Mouse (Mus musculus) ES-E14 (cell line): Measurements from ENCODE around the gene Rbfox2.
A peak's percentile ranks its signal among the peaks of the same experiment; 100 is the strongest.

Experiments used
- CHD2 ChIP-seq: IDR thresholded peaks from 2 replicates; pipeline ENCODE4 v1.6.1; 2014; ENCODE audit warnings: mild to moderate bottlenecking, low read depth, low read length, inconsistent platforms
- MAFK ChIP-seq: IDR thresholded peaks from 2 replicates; pipeline ENCODE4 v1.6.1; 2014; ENCODE audit warnings: mild to moderate bottlenecking, low read depth, low read length, inconsistent platforms; ENCODE audit not compliant: insufficient read depth
- ZC3H11A ChIP-seq: IDR thresholded peaks from 2 replicates; pipeline ENCODE4 v1.6.1; 2012; ENCODE audit warnings: low read depth, mild to moderate bottlenecking, inconsistent platforms, low read length, borderline replicate concordance
- ZNF384 ChIP-seq: IDR thresholded peaks from 2 replicates; pipeline ENCODE4 v1.6.1; 2012; ENCODE audit warnings: low read depth, low read length, inconsistent platforms

DNA sequence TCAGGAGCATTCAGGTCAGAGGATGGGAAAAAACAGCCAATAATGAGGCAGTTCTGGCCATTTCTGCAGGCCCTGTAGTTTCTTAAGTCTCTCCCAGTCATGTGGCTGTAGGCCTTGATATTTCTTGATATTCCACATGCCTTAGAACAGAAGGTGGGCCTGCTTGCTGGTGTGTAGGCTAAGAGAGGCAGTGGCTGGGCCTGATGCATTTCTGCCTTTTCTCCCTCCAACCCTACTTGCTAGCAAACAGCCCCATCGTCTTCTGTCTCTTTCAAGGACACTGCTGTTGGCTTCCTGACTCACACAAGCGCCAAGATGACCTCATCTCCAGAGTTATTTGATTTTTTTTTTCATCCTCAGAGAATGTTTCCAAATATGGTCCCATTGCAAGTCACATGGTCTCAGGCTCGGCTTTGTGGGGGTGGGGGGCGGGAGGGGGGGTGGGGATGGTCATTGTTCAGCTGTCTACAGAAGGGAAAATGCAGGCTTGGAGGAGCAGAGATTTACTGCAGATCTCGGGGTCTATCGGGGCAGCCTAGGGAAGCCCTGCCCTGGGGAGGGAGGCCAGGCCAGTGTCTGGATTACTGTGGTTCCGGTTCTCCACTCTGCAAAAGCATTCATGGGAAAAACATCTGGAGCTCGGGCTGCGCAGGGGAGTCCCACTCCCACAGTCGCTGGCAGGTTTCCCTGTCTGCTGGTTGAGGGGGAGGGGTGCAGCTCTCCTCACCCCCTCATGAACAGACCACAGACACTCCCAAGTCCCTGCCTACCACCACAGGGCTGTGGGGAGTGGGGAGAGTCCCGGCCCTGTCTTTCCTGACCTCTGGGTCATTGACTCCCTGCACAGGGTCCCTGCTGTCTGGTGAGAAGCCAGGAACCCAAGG is 269.3 kb downstream of the Rbfox2 start:
- TF ChIP-seq ZNF384: 0 out of 2 replicates have a peak, but pooled peaks have one; percentile 34
- TF ChIP-seq CHD2: no peak
- TF ChIP-seq ZC3H11A: no peak
- TF ChIP-seq MAFK: no peak
